Mouse (Mus musculus): ENCODE measurements around the gene Gkap1. TPM values are rescaled to one million over a fixed set of nuclear protein-coding genes. Genes with fewer than 3 reads are reported as not detected.
A peak's percentile ranks its signal among the peaks of the same experiment; 100 is the strongest.

The Gkap1 gene
- total RNA-seq, 2 experiments from 2014 or later, result 7.6 to 16.4 TPM

DNA sequence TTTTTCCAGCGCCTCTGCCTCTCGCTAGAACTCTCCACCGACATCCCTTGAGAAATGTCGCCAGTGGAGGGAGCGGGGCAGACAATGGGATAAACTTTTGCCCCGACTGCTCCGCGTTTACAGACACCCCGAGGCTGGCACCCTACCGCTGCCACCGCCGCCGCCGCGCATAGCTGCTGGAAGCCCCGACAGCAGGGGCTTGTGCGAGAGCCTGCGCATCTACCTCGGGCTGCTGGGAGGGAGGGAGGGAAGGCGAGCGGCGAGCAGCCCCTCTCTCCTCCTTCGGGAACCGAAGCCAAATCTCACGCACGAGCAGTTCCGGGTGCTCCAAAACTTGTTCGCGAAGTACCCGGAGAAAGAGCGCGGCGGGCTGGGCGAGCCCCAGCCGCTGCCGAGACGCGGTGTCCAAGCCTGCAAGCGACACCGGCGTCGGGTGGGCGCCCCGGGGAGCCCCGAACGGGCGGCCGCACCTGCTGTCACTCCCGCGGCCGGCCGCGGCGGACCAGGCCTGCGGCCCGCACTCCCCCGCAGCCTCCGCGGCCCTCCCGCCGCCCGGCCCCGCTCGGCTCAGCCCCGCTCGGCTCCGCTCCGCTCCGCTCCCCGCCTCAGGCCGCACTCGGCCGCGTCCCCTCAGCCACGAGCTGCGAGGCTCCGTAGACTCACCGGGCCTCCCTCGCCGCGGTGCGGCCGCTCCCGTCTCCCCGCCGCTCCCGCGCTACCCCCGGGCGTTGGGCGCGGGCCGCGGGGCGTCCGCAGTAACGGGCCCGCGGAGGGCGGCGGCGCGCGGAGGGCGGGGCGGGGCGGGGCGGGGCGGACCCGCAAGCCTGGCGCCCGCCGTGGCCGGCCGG, 1.9 kb downstream of the Gkap1 start:
- peak; percentile 30 for ATAC-seq (replicated peaks; ENCODE audit: poor library complexity, severe bottlenecking)

DNA sequence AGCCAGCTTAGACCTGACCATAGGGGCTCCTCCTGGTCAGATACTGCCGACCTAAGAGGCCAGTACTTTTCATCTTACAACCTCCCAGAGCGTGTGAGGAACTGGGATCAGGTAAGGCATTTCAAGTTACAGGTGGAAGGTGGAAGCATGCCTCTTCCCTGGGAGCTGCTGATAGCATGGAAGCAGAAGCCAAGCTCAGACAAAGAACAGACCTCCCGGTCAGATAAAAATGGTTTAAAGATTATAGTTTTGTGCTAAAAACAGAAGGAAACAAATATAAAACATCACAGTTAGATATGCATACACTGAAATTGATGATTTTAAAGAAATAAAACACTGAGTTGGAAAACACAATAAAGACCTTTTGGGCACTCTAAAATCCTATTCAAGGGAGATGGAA, 8.6 kb downstream of the Gkap1 start:
- no peak for ATAC-seq (replicated peaks; ENCODE audit: poor library complexity, severe bottlenecking)

DNA sequence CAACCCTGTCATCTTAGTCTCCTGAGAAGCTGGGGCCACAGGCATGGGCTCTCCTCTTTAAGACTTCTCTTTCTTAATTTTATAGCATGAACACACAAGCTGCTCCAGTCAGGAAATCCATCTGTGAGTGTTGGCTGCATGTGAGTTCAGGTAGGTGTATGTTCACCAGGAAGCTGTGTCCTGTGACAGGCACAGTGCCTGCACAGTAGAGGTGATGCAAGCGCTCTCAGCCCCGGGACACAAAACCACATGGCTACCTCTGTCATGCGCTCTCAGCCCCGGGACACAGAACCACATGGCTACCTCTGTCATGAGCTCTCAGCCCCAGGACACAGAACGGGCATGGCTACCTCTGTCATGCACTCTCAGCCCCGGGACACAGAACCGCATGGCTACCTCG, 12.0 kb downstream of the Gkap1 start:
- peak; percentile 84 for ATAC-seq (replicated peaks; ENCODE audit: poor library complexity, severe bottlenecking)

DNA sequence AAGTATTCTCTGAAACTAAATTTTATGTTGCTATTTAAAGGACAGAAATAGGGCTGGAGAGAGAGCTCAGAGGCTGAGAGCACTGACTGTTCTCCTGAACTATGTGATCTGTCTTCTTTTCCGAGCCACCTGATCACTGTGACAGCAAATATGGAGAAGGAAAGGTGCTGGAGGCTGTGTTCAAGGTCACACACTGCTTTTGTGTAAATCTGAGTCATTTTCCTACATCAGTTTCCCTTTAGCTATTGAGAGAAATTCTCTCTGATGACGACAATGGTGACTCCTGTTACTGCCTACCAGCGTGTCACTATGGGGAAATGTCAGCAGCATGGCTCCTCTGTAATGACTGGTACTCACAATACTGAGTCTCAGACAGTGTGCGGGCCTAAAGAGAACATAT, 13.8 kb downstream of the Gkap1 start:
- no peak for ATAC-seq (replicated peaks; ENCODE audit: poor library complexity, severe bottlenecking)

DNA sequence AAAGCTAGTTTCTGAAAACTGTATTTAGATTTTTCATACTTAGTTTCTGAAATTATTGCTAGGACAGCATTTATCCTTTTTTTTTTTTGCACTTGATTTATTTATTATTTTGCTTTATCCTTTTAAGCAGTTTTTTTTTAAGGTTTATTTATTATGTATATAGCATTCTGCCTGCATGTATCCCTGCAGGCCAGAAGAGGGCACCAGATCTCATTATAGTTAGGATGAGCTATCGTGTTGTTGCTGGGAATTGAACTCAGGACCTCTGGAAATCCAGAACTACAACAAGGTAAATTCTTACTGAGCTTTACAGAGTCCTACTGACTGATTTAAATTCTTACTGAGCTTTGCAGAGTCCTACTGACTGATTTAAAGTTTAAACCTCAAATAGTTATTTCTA, 22.2 kb downstream of the Gkap1 start:
- no peak for ATAC-seq (replicated peaks; ENCODE audit: poor library complexity, severe bottlenecking)

DNA sequence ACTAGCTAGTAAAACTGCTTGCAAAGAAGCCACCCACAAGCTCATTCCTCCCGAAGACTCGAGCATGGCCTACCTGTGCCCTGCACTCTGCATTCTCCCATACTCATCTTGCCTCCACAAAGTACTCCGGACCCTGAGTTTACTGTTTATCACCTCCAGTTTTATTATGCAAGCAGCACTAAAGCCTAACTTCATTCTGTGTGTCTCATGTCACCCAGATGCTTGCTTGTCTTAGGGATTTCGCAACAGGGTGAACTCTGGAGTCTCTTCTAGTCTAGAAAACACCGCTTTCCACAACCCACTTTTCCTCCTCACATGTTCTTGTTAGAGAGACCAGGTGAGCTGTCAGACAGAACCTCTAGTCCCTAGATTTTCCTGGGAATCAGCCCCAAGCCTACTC, 26.5 kb downstream of the Gkap1 start:
- ATAC-seq (replicated peaks; ENCODE audit: poor library complexity, severe bottlenecking), result no peak

DNA sequence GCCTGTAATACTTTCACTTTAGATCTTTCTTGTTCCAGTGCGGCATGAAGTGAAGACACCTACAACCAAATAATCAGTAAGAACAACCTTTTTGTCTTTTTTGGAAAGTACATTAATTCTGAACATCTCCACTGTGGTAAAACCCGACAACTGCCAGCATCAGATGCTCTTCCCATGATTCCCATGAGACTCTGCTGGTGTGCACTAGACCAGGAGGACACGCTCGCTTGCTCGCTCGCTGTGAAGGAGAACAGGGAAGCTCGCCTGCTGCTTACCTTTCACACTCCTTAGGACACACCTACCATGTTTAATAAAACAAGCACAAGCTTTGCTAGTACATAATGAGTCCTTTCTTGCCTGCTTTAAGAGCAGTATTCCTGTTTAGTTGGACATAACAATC, 39.0 kb downstream of the Gkap1 start:
- no peak for ATAC-seq (replicated peaks; ENCODE audit: poor library complexity, severe bottlenecking)

DNA sequence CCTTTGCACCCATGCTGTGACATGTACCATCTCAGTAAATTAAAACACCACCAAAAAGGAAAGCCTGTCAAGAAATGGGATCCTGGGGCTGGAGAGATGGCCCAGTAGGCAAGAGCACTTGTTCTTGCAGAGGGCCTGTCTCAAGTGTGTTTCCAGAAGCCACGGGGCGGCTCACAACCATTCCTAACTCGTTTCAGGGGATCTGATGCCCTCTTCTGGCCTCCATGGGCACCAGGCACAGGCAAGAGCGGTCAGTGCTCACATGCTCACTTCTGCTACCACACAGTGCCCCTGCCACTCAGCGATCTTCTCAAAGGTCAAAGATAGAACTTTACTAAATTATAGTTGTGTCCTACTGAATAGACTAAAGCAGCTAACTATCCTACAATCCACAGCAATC, 42.9 kb downstream of the Gkap1 start:
- ATAC-seq (replicated peaks; ENCODE audit: poor library complexity, severe bottlenecking), result peak; percentile 44; the same call in 1 of the 2 replicates

DNA sequence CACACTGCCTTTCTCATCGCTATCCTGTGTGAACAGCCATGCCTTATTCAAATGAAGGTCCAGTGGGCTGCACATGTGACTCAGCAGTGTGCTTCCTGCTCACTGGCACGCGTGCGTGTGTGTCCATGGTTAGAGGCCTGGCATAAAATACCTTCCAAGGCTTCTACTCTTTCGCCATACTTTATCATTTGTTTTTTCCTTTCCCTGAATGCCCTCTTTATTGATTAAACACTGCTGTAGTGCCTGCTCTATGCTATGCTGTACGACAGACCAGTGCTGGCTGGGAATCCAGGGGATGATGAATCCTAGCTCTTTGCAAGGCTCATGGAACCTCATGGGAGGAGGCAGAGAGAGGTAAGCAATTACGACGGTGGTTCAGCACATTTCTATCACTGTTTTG, 43.4 kb downstream of the Gkap1 start:
- no peak for ATAC-seq (replicated peaks; ENCODE audit: poor library complexity, severe bottlenecking)

DNA sequence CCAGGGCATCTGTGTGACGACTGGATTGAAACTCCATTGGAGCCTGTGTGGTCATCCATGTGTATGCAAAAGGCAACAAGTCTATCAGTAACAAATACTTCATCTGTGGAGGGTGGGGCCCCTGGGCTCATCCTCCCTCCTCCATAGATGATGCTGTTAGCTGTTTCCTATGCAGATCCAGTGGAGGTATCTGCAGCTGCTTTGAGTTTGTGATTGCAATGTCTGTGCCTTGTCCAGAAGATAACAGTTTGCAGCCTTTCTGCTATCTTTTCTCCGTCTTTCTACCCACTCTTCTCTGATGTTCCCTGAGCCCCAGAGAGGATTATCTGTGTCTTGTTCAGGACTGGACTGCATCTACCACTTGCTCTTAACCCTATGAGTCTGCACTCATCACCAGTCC, 46.9 kb downstream of the Gkap1 start:
- ATAC-seq (replicated peaks; ENCODE audit: poor library complexity, severe bottlenecking), result no peak

DNA sequence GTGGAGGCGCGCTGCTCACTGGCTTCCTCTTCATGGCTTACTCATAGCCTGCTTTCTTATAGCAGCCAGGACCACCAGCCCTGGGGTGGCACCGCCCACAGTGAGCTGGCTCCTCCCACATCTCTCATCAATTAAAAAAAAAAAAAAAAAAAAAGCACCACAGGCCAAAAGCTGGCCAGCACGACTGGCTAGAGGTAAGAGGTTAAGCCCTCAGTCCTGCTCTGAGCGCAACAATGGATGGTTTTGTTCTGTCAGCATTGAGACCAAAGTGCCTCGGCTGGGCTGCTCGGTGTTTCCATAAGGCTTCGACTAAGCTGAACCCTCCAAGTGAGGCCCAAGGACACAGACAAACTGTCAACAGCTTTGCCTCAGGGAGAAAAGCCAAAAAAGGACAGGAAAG, 49.8 kb downstream of the Gkap1 start:
- ATAC-seq (replicated peaks; ENCODE audit: poor library complexity, severe bottlenecking), result no peak

DNA sequence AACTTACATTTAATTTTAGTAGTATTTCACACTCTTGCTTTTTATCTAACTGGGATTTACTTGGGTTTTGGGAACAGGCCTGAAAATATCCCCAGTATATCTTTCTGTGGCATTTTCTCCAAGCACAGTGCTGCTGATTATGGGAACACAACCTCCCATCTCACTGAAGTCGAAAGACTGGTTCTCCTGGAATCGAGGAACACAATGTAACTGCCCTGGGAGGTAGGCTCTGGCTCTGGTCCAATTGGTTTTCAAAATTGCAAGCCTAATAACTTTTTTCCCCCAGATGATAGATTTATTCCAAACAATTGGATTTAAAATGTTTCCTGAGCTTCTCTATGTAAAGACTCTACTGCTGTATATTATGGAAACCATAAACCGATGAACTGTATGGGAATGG, 55.3 kb downstream of the Gkap1 start:
- no peak for ATAC-seq (replicated peaks; ENCODE audit: poor library complexity, severe bottlenecking)

DNA sequence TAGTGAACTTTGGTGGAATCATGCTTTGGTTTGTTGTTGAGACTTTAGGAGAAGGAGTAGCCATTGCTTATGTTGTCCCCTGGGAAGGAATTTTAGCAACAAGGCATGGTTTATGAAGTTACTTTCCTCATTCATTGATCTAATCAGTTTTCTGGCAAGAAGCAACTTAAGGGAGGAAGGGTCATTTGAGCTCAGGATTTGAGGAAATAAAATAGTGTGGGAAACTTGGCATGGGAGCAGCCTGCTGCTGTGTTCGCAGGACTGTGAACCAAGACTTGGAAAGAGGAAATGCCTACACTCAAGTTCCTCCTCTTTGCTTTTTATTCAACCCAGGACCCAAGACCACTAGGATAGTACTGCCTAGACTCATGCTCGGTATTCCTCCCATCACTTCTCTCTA, 58.0 kb downstream of the Gkap1 start:
- ATAC-seq (replicated peaks; ENCODE audit: poor library complexity, severe bottlenecking), result 0 out of 2 replicates have a peak, but pooled peaks have one; percentile 13

DNA sequence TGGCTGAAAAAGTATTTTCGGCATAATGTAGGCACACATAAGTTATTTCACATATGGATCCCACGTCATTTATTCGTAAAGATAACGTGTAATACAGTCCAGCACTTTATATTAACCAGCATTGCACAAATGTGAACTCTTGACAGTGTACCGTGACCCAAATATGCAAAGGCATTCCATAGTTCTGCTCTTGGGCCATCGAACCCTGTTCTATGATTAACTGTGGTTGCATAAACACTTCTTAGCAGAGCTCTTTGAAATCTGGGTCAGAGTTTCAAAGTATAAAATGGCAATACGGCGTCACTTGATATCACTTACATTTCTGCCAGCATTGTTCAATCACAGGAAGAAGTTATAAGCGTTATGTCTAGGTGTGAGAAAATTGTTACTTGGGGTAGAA, 59.1 kb downstream of the Gkap1 start:
- no peak for ATAC-seq (replicated peaks; ENCODE audit: poor library complexity, severe bottlenecking)

DNA sequence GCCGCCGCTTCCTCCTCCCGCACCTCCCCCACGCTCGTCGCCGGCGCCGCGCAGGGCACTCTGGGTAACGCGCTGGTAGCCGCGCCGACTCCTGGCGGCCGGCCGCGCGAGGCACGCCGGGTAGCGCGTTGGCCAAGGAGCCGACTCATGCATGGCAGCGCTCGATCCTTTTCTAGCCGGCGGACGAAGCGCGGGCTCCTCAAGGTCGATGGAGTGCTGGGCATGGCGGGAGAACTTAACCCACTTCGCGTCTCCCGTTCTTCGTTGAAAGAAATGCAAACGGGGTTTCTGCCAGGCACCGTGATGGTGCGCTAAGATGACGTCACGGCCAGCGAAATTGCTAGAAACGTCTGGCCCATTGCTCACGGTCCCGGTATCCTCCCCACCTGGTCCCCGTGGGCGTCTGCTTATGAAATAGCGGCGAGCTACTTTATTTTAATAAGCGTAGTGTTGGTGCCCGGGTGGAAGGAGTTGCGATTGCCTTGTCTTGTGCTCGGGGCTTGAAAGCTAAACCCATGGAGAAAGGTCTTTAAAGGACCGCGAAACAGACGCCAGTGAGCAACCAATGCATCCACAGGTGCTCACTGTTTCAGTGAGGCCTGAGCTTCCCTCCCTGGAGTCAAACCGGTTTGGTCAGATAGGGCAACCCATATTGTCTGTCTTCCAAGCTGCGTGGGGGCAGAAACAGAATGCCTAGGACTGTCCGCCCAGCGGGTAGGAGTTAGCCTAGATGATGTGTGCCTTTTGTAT, 59.7 kb downstream of the Gkap1 start, which contains the start of gene Ubqln1:
Gene Ubqln1, minus strand, starts transcription at position 62 of the 750 bp plus-strand sequence.
- peak; percentile 91 for ATAC-seq (replicated peaks; ENCODE audit: poor library complexity, severe bottlenecking)

DNA sequence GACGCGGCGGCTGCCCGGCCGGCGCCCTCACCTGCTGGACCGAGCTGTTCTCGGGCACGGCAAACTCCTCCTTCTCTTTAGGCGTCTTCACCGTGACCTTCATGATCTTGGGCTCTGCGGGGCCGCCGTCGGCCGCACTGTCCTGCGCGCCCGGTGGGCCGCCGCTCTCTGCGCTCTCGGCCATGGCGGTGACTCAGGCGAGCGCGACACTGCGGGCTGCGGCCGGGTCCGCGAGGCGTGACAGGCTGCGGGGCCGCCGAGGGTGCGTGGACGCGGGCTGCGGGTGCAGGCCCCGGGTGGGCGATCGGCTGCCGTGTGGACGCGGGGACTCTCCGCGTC, 60.3 kb downstream of the Gkap1 start:
- no peak; the same call in 1 of the 2 replicates for ATAC-seq (replicated peaks; ENCODE audit: poor library complexity, severe bottlenecking)

DNA sequence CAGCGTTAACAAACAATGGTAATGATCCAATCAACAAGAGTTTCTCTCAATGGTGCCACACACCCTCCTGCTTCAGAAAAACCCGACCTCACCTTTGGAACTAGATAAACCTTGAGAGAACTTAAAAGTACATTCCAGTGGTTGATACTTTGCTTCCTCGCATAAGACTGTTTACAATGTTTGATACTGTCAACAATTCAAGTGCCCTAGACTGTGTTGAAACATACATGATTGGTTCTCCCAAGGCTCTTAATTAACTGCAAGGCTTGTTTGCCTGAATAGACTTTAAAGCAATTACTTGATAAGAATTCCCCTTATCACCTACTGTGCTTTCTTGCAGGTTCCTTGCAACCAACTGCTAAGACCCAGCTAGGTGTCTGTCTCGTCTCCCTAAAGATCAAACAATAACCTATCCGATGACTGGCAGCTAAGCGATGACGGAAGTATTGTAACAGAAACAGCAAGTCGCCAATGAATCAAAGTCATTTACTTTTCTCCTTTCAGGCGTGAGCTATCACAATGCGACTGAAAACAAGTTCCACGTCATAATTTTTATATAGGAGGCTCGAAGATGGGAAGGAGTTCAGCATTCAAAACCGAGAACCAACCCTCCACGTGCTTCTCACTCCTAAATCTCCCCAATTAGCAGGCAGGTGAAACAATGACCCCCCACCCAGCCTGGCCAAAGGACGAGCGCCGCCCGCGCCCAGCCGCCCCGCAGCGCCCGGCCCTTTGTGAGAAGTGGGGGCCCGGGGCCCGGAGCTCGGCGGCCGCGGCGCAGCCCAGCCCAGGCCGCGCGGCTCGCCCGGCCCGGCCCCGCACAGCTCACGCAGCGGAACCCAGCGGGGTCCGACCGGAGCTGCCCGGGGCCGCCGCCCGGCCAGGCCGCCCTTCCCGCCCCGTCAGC, 60.9 kb downstream of the Gkap1 start:
- ATAC-seq (replicated peaks; ENCODE audit: poor library complexity, severe bottlenecking), result peak; percentile 6

DNA sequence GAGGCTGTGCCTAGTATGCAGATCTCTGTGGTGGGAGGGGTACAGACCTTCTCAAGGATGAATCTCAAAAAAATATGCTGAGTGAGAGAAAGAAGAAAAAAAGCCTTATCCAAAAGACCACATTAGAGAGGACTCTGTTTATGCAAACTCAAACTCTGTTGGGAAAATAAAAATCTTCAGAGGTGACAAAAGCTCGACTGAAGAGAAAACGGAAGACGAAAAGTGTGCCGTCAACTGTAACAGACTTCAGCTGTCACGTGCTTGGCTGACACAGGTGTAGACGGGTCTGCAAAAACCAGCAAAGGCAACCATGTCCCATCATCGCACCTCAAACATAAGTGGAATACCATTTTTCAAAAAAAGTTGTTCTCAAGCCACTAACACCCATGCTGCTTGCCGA, 61.7 kb downstream of the Gkap1 start:
- ATAC-seq (replicated peaks; ENCODE audit: poor library complexity, severe bottlenecking), result no peak

DNA sequence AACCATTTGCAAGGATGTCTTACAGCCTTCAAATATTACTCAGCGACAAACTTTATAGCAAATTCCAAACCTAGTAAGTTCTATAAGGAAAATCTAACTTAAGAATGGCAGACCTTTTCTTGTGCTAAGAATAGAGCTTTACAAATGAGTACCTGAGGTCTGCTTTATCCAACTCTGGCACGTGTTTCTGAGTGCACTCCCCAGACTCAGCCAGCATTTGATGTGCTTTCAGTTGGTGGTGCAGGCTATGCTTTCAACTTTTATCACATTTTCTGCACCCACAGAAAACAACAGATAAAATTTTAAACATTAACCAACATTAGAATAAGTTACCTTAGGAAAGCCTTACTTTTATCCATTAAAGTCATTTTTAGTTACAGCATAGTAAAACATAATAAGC, 63.0 kb downstream of the Gkap1 start:
- no peak for ATAC-seq (replicated peaks; ENCODE audit: poor library complexity, severe bottlenecking)

DNA sequence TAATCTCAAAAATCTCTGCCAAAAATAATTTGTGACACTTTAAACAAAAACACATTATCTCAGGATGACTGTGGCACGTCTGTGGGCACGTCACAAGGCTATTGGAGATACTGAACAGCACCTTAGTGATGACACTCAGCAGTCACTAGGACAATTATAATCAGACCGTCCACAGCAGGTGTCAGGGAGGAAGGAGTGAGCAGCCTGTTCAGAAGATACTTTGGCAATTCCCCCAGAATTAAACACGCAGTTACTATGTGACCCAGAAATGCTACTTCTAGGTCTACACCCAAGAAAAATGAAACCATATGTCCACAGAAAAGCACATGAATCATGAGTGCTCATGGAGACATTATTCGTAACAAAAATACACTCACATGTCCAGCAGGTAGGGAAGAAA, 65.1 kb downstream of the Gkap1 start:
- no peak for ATAC-seq (replicated peaks; ENCODE audit: poor library complexity, severe bottlenecking)

DNA sequence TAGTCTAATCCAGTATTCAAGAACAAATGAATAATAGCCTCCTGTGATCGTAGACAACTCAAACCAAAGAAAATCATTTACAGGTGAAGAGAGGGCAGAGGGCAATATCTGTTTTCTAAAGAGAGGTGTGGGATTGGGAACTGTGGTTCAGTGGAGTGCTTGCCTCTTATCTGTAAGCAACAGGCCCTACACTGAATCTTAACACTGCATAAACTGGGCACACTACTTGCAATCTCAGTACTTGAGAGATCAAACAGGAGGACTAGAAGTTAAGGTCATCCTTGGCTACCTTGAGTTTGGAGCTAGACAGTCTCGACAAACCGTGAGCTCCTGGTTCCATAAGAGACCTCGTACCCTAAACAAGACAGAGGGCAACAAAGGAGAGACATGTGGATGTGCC, 69.4 kb downstream of the Gkap1 start:
- ATAC-seq (replicated peaks; ENCODE audit: poor library complexity, severe bottlenecking), result no peak
